Mouse (Mus musculus) bone marrow, adult 2 months (tissue): ENCODE results near the gene Lamb1.

Experiments used
- CTCF ChIP-seq: fragments of 200-500 bp; IDR thresholded peaks from 2 replicates; pipeline ENCODE4 v1.5.1; 2011; ENCODE audit warnings: low read length, control low read depth; ENCODE audit not compliant: control insufficient read depth, insufficient read depth
- POLR2A ChIP-seq: fragments of 200-500 bp; IDR thresholded peaks from 2 replicates; pipeline ENCODE4 v1.6.1; 2011; ENCODE audit warnings: low read depth, mild to moderate bottlenecking, control low read depth, low read length, borderline replicate concordance; ENCODE audit not compliant: control insufficient read depth

DNA sequence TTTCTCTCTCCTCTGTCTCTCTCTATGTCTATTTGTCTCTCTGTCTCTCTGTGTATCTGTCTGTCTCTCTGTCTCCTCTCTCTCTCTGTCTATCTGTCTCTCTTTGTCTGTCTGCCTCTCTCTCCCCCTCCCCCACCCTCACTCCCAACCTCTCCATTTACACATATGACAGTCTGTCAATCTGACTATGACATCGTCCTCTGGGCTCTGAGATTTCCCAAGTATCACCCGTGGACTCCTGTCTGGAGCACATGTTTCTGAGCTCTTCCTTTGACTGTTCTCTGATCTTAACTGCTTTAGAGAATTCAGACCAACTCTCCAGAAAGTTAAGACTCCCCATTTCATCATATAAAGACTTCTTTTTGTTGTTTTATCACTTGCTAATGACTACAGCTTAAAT, 42.8 kb upstream of the Lamb1 start:
- TF ChIP-seq CTCF: no peak
- TF ChIP-seq POLR2A: no peak
